Mouse (Mus musculus) neural tube, embryonic 11.5 days (tissue): ENCODE results near the gene Cdc27. TPM values are rescaled to one million over a fixed set of nuclear protein-coding genes. Genes with fewer than 3 reads are reported as not detected.

Experiments
- polyA plus RNA-seq: library from polyadenylated mRNA; unstranded; fragments of >200 nt; fragmentation: Nextera tagmentation; extraction: Ambion mirVana; gene quantifications from 2 replicates; pipeline ENCODE4 v1.2.1, GENCODE M21; 2014

Cdc27 gene
- polyA plus RNA-seq, 1 experiment from 2014 or later, result 63.9 TPM

Other genes starting within 250 kb of the Cdc27 start
- gene Kansl1, start 81.8 kb downstream of the Cdc27 start, polyA plus RNA-seq, result 34.9 and 35.9 TPM in 2 replicates
- 33.0 and 36.4 TPM in 2 replicates for gene Myl4, start within 50 bp of the Cdc27 start, polyA plus RNA-seq
- gene Itgb3, start 57.4 kb upstream of the Cdc27 start, polyA plus RNA-seq, result 1.6 and 2.3 TPM in 2 replicates
- not detected in 2 replicates for gene Gm11639, start 135.1 kb upstream of the Cdc27 start, polyA plus RNA-seq